Mouse (Mus musculus) bone marrow macrophage, adult 2 months (primary cell): ENCODE data around the gene Slc19a3.

Experiments
- CTCF ChIP-seq: IDR thresholded peaks from 2 replicates; pipeline ENCODE4 v1.5.1; 2012; ENCODE audit warnings: low read depth, mild to moderate bottlenecking, low read length, moderate library complexity
- POLR2A ChIP-seq: IDR thresholded peaks from 2 replicates; pipeline ENCODE4 v1.6.1; 2012; ENCODE audit warnings: mild to moderate bottlenecking, low read depth, low read length, borderline replicate concordance

DNA sequence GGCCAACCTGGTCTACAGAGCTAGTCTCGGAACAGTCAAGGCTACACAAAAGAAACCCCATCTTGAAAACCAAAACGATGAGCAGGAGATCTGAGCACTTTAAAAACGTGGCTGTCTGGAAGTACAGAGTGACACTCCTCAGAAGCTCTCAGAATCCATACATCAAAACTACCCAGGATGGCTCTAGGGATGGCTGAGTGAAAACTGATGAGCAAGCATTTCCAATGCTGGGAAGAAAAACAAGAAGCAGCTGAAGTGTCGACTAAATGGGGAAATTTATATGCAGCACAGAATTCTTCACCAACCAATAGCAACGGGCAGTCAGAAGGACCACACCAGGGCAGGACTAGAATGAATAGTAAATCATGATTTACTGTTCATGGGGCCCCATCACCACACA, 3.7 kb downstream of the Slc19a3 start:
- no peak for TF ChIP-seq CTCF
- no peak for TF ChIP-seq POLR2A
